Comparison of ENCODE assay signal across 20 mouse cellular contexts in genomic region chr2:60233147-60233546, GRCm38 (mm10). TPM values are rescaled to one million over a fixed set of nuclear protein-coding genes. Genes with fewer than 3 reads are reported as not detected.
DNase-seq lines count a peak whose midpoint lies in the region; ATAC-seq lines count a peak whose summit lies in the region.
"Had no signal": no experiment of that assay in that cellular context is flagged by ENCODE, and none has a peak within 500 bp of the region (broad histone marks: within the 10 kb centered on the region; RNA-seq: fewer than 3 reads in every experiment).

No protein-coding gene starts in this region.

- no peaks in the 10 kb centered on the region for H3K9me3 ChIP-seq in heart, embryonic 13.5 days
- H3K9me3 ChIP-seq in liver, embryonic 12.5 days (replicated peaks) = no peaks in the 10 kb centered on the region
- H3K9me3 ChIP-seq: hindbrain, embryonic 13.5 days; intestine, embryonic 15.5 days; limb, embryonic 12.5 days; liver, embryonic 15.5 days had no signal

- H3K4me2 ChIP-seq in heart, embryonic 13.5 days = no peak overlapping the region
- no peak overlapping the region for H3K4me2 ChIP-seq in liver, embryonic 12.5 days
- H3K4me2 ChIP-seq: hindbrain, embryonic 13.5 days; intestine, embryonic 15.5 days; limb, embryonic 12.5 days; liver, embryonic 15.5 days had no signal

- peaks cover 79% of the 10 kb centered on the region for H3K36me3 ChIP-seq in heart, embryonic 13.5 days
- H3K36me3 ChIP-seq in liver, embryonic 12.5 days = peaks cover 79% of the 10 kb centered on the region

- no peak overlapping the region for H3K4me3 ChIP-seq in heart, embryonic 13.5 days
- H3K4me3 ChIP-seq in liver, embryonic 12.5 days = no peak overlapping the region
- H3K4me3 ChIP-seq: erythroblast, embryonic 14.5 days; hindbrain, embryonic 13.5 days; intestine, embryonic 15.5 days; limb, embryonic 12.5 days; liver, embryonic 15.5 days had no signal

- peaks cover 29% of the 10 kb centered on the region for H3K4me1 ChIP-seq in heart, embryonic 13.5 days
- H3K4me1 ChIP-seq in liver, embryonic 12.5 days = peaks cover 6% of the 10 kb centered on the region
- H3K4me1 ChIP-seq: hindbrain, embryonic 13.5 days; intestine, embryonic 15.5 days; limb, embryonic 12.5 days had no signal

- peak; percentile 33 for DNase-seq in testis, postnatal 14 days (ENCODE audit: low spot score)
- DNase-seq in testis, postnatal 10 days (ENCODE audit: low spot score) = no peak
- peak; percentile 46 for DNase-seq in adrenal gland, adult 8-10 months
- no peak for DNase-seq in layer of hippocampus, adult 9-10 months (ENCODE audit: low spot score)
- no peak for DNase-seq in kidney, postnatal 10 days
- DNase-seq: cerebellum, adult 2 months; right cerebral cortex, postnatal 25 days; thymus, postnatal 25 days had no signal

- peak overlapping the region; percentile 84 for H3K27ac ChIP-seq in heart, embryonic 13.5 days (replicated peaks)
- H3K27ac ChIP-seq in liver, embryonic 12.5 days = no peak overlapping the region
- H3K27ac ChIP-seq: hindbrain, embryonic 13.5 days; intestine, embryonic 15.5 days; limb, embryonic 12.5 days; liver, embryonic 15.5 days; stomach, postnatal 0 days had no signal

- no peak; the same call in 1 of the 2 replicates for ATAC-seq in heart, embryonic 13.5 days (ENCODE audit: extremely low read depth, insufficient number of reproducible peaks, low FRiP score, low TSS enrichment)
- ATAC-seq in liver, embryonic 12.5 days = no peak
- ATAC-seq: activated CD4-positive, CD25-positive, alpha-beta regulatory T cell, adult 4 months; forebrain, embryonic 14.5 days; intestine, embryonic 15.5 days; lung, postnatal 0 days; midbrain, embryonic 16.5 days had no signal

- H3K27me3 ChIP-seq in heart, embryonic 13.5 days (replicated peaks) = no peaks in the 10 kb centered on the region
- H3K27me3 ChIP-seq in liver, embryonic 12.5 days (replicated peaks) = no peaks in the 10 kb centered on the region
- H3K27me3 ChIP-seq: hindbrain, embryonic 13.5 days; intestine, embryonic 15.5 days; limb, embryonic 12.5 days; liver, embryonic 15.5 days had no signal

- WGBS in heart, embryonic 13.5 days = 17% methylated on average over 2 of the region's 2 CpGs
- 67% methylated on average over 2 of the region's 2 CpGs for WGBS in liver, embryonic 12.5 days (ENCODE audit: insufficient replicate concordance)

- no peak overlapping the region for H3K9ac ChIP-seq in heart, embryonic 13.5 days
- H3K9ac ChIP-seq in liver, embryonic 12.5 days = no peak overlapping the region
- H3K9ac ChIP-seq: hindbrain, embryonic 13.5 days; intestine, embryonic 15.5 days; limb, embryonic 12.5 days; liver, embryonic 15.5 days had no signal

RNA-seq across cellular contexts. Expression of gene March7, which starts 23.5 kb away (rescaled TPM):
- 10 to 100 TPM; 42.4 to 76.6 (median 60.0) TPM for total RNA-seq in adrenal gland, adult 8-10 months (2022)
- polyA plus RNA-seq in heart, embryonic 13.5 days (2015; fragmentation: Nextera tagmentation; extraction: Ambion mirVana) = 49.3 and 49.4 TPM in 2 replicates
- polyA plus RNA-seq in liver, embryonic 12.5 days (2016; fragmentation: Nextera tagmentation; extraction: Ambion mirVana) = 32.7 and 32.9 TPM in 2 replicates

RNA-seq across cellular contexts. Expression of gene Baz2b, which starts 23.5 kb away (rescaled TPM):
- total RNA-seq in adrenal gland, adult 8-10 months (2022) = 10 to 100 TPM; 66.7 to 95.8 (median 82.7) TPM
- polyA plus RNA-seq in heart, embryonic 13.5 days (2015; fragmentation: Nextera tagmentation; extraction: Ambion mirVana) = 41.9 and 44.2 TPM in 2 replicates
- polyA plus RNA-seq in liver, embryonic 12.5 days (2016; fragmentation: Nextera tagmentation; extraction: Ambion mirVana) = 22.1 and 22.2 TPM in 2 replicates

RNA-seq across cellular contexts. Expression of gene Cd302, which starts 51.1 kb away (rescaled TPM):
- 10 to 100 TPM; 24.5 to 44.9 (median 34.8) TPM for total RNA-seq in adrenal gland, adult 8-10 months (2022)
- 21.3 and 23.1 TPM in 2 replicates for polyA plus RNA-seq in heart, embryonic 13.5 days (2015; fragmentation: Nextera tagmentation; extraction: Ambion mirVana)
- polyA plus RNA-seq in liver, embryonic 12.5 days (2016; fragmentation: Nextera tagmentation; extraction: Ambion mirVana) = 42.2 and 42.4 TPM in 2 replicates

Comparison
In these comparisons a context has a peak if more than half of its experiments do, and no peak if none do; other contexts are left out.
1. DNase-seq: peak in testis, postnatal 14 days (single experiment) and adrenal gland, adult 8-10 months (single experiment); none in testis, postnatal 10 days (single experiment), layer of hippocampus, adult 9-10 months (single experiment) and kidney, postnatal 10 days (single experiment).